Mouse (Mus musculus): ENCODE measurements at regions not wholly inside any gene's neighbourhood (a gene's known extent, or its start where the extent isn't known, plus 50 kb on each side); places are given as distances from the start of the nearest gene placed in this dataset.

- Histone ChIP-seq H3K27me3 (no peaks in the 10 kb centered on the region), H3K36me3 (no peaks in the 10 kb centered on the region), H3K9me3 (no peaks in the 10 kb centered on the region), H3K9ac (replicated peaks) (no peak overlapping the region), H3K4me1 (replicated peaks) (0 out of 2 replicates have a peak, but pooled peaks cover 7% of the 10 kb centered on the region), H3K4me3 (replicated peaks) (no peak overlapping the region), H3K27ac (no peak overlapping the region), H3K4me2 (replicated peaks) (no peak overlapping the region)
- ATAC-seq: no peak
- WGBS: 91% methylated on average over 6 of the region's 6 CpGs
Measured at GRCm38 (mm10) chr3:21958595-21959286, 117.7 kb upstream of the Tbl1xr1 start.

- Histone ChIP-seq H3K9ac (replicated peaks) (no peak overlapping the region), H3K27ac (no peak overlapping the region), H3K4me3 (replicated peaks) (no peak overlapping the region), H3K36me3 (no peaks in the 10 kb centered on the region), H3K27me3 (no peaks in the 10 kb centered on the region), H3K4me2 (replicated peaks) (no peak overlapping the region), H3K9me3 (no peaks in the 10 kb centered on the region), H3K4me1 (replicated peaks) (0 out of 2 replicates have a peak, but pooled peaks cover 8% of the 10 kb centered on the region)
- ATAC-seq: no peak
- 76% methylated on average over 6 of the region's 6 CpGs for WGBS
Measured at GRCm38 (mm10) chr3:21961091-21961490, 115.4 kb upstream of the Tbl1xr1 start.

- no peak for ATAC-seq
- 0 out of 2 replicates have a peak, but pooled peaks cover 8% of the 10 kb centered on the region for H3K4me1 ChIP-seq (replicated peaks)
- H3K27me3 ChIP-seq: no peaks in the 10 kb centered on the region
- no peaks in the 10 kb centered on the region for H3K9me3 ChIP-seq
- no peak overlapping the region for H3K9ac ChIP-seq (replicated peaks)
- H3K27ac ChIP-seq: no peak overlapping the region
- no peak overlapping the region for H3K4me3 ChIP-seq (replicated peaks)
- WGBS: 86% methylated on average over 5 of the region's 5 CpGs
- no peak overlapping the region for H3K4me2 ChIP-seq (replicated peaks)
- H3K36me3 ChIP-seq: no peaks in the 10 kb centered on the region
Measured at GRCm38 (mm10) chr3:21961746-21962145, 114.7 kb upstream of the Tbl1xr1 start.

GRCm38 (mm10) chr3:21962360-21962782 is 114.1 kb upstream of the Tbl1xr1 start:
- H3K27ac ChIP-seq: no peak overlapping the region
- no peaks in the 10 kb centered on the region for H3K36me3 ChIP-seq
- no peaks in the 10 kb centered on the region for H3K27me3 ChIP-seq
- ATAC-seq: no peak
- 50% methylated on average over 7 of the region's 7 CpGs for WGBS
- no peak overlapping the region for H3K4me3 ChIP-seq (replicated peaks)
- no peak overlapping the region for H3K9ac ChIP-seq (replicated peaks)
- H3K4me2 ChIP-seq (replicated peaks): no peak overlapping the region
- H3K9me3 ChIP-seq: no peaks in the 10 kb centered on the region
- H3K4me1 ChIP-seq (replicated peaks): 0 out of 2 replicates have a peak, but pooled peaks cover 8% of the 10 kb centered on the region

- Histone ChIP-seq H3K4me3 (replicated peaks) (no peak overlapping the region), H3K36me3 (no peaks in the 10 kb centered on the region), H3K4me1 (replicated peaks) (0 out of 2 replicates have a peak, but pooled peaks cover 8% of the 10 kb centered on the region), H3K27me3 (no peaks in the 10 kb centered on the region), H3K4me2 (replicated peaks) (no peak overlapping the region), H3K9me3 (no peaks in the 10 kb centered on the region), H3K27ac (no peak overlapping the region), H3K9ac (replicated peaks) (no peak overlapping the region)
- ATAC-seq: no peak
- 36% methylated on average over 7 of the region's 7 CpGs for WGBS
Measured at GRCm38 (mm10) chr3:21962921-21963732, 113.3 kb upstream of the Tbl1xr1 start.

GRCm38 (mm10) chr3:21963733-21964351 is 112.6 kb upstream of the Tbl1xr1 start:
- Histone ChIP-seq H3K4me1 (replicated peaks) (0 out of 2 replicates have a peak, but pooled peaks cover 8% of the 10 kb centered on the region), H3K4me2 (replicated peaks) (no peak overlapping the region), H3K27me3 (no peaks in the 10 kb centered on the region), H3K9me3 (no peaks in the 10 kb centered on the region), H3K36me3 (no peaks in the 10 kb centered on the region), H3K4me3 (replicated peaks) (no peak overlapping the region), H3K27ac (no peak overlapping the region), H3K9ac (replicated peaks) (no peak overlapping the region)
- no peak for ATAC-seq
- 91% methylated on average over 1 of the region's 1 CpGs for WGBS

GRCm38 (mm10) chr3:21964438-21964837 is 112.0 kb upstream of the Tbl1xr1 start:
- Histone ChIP-seq H3K27ac (no peak overlapping the region), H3K4me2 (replicated peaks) (no peak overlapping the region), H3K27me3 (no peaks in the 10 kb centered on the region), H3K4me1 (replicated peaks) (0 out of 2 replicates have a peak, but pooled peaks cover 8% of the 10 kb centered on the region), H3K36me3 (no peaks in the 10 kb centered on the region), H3K9ac (replicated peaks) (no peak overlapping the region), H3K4me3 (replicated peaks) (no peak overlapping the region), H3K9me3 (no peaks in the 10 kb centered on the region)
- 85% methylated on average over 6 of the region's 6 CpGs for WGBS
- no peak for ATAC-seq

- Histone ChIP-seq H3K4me1 (replicated peaks) (0 out of 2 replicates have a peak, but pooled peaks cover 8% of the 10 kb centered on the region), H3K27me3 (no peaks in the 10 kb centered on the region), H3K36me3 (no peaks in the 10 kb centered on the region), H3K4me2 (replicated peaks) (no peak overlapping the region), H3K9ac (replicated peaks) (no peak overlapping the region), H3K27ac (no peak overlapping the region), H3K4me3 (replicated peaks) (no peak overlapping the region), H3K9me3 (no peaks in the 10 kb centered on the region)
- ATAC-seq: no peak
- 88% methylated on average over 1 of the region's 1 CpGs for WGBS
Measured at GRCm38 (mm10) chr3:21965556-21965955, 110.9 kb upstream of the Tbl1xr1 start.

- no peak overlapping the region for H3K4me2 ChIP-seq (replicated peaks)
- no peak for ATAC-seq
- no peaks in the 10 kb centered on the region for H3K36me3 ChIP-seq
- WGBS: 100% methylated on average over 1 of the region's 1 CpGs
- H3K4me3 ChIP-seq (replicated peaks): no peak overlapping the region
- no peaks in the 10 kb centered on the region for H3K9me3 ChIP-seq
- H3K27ac ChIP-seq: no peak overlapping the region
- H3K9ac ChIP-seq (replicated peaks): no peak overlapping the region
- no peaks in the 10 kb centered on the region for H3K27me3 ChIP-seq
- no peaks in the 10 kb centered on the region for H3K4me1 ChIP-seq (replicated peaks)
Measured at GRCm38 (mm10) chr3:21971731-21972130, 104.7 kb upstream of the Tbl1xr1 start.

- no peaks in the 10 kb centered on the region for H3K4me1 ChIP-seq (replicated peaks)
- H3K9ac ChIP-seq (replicated peaks): no peak overlapping the region
- H3K27me3 ChIP-seq: no peaks in the 10 kb centered on the region
- H3K4me3 ChIP-seq (replicated peaks): no peak overlapping the region
- no peak for ATAC-seq
- no peak overlapping the region for H3K27ac ChIP-seq
- no peaks in the 10 kb centered on the region for H3K36me3 ChIP-seq
- no peaks in the 10 kb centered on the region for H3K9me3 ChIP-seq
- WGBS: 92% methylated on average over 1 of the region's 1 CpGs
- H3K4me2 ChIP-seq (replicated peaks): no peak overlapping the region
Measured at GRCm38 (mm10) chr3:21973153-21973552, 103.3 kb upstream of the Tbl1xr1 start.

GRCm38 (mm10) chr3:21973681-21974080 is 102.8 kb upstream of the Tbl1xr1 start:
- ATAC-seq: no peak
- H3K4me2 ChIP-seq (replicated peaks): no peak overlapping the region
- no peak overlapping the region for H3K4me3 ChIP-seq (replicated peaks)
- 87% methylated on average over 7 of the region's 7 CpGs for WGBS
- H3K36me3 ChIP-seq: no peaks in the 10 kb centered on the region
- H3K27ac ChIP-seq: no peak overlapping the region
- H3K4me1 ChIP-seq (replicated peaks): no peaks in the 10 kb centered on the region
- H3K9me3 ChIP-seq: no peaks in the 10 kb centered on the region
- no peaks in the 10 kb centered on the region for H3K27me3 ChIP-seq
- no peak overlapping the region for H3K9ac ChIP-seq (replicated peaks)

GRCm38 (mm10) chr3:21974766-21975165 is 101.7 kb upstream of the Tbl1xr1 start:
- Histone ChIP-seq H3K9me3 (no peaks in the 10 kb centered on the region), H3K4me2 (replicated peaks) (no peak overlapping the region), H3K36me3 (no peaks in the 10 kb centered on the region), H3K27ac (no peak overlapping the region), H3K4me1 (replicated peaks) (no peaks in the 10 kb centered on the region), H3K9ac (replicated peaks) (no peak overlapping the region), H3K4me3 (replicated peaks) (no peak overlapping the region), H3K27me3 (no peaks in the 10 kb centered on the region)
- ATAC-seq: no peak
- 89% methylated on average over 2 of the region's 2 CpGs for WGBS
